Mouse (Mus musculus): Measurements from ENCODE around the gene Dph1. TPM values are rescaled to one million over a fixed set of nuclear protein-coding genes. Genes with fewer than 3 reads are reported as not detected.
A peak's percentile ranks its signal among the peaks of the same experiment; 100 is the strongest.

Gene Dph1
- polyA plus RNA-seq, 1 experiment from 2014 or later = 17.2 TPM

DNA sequence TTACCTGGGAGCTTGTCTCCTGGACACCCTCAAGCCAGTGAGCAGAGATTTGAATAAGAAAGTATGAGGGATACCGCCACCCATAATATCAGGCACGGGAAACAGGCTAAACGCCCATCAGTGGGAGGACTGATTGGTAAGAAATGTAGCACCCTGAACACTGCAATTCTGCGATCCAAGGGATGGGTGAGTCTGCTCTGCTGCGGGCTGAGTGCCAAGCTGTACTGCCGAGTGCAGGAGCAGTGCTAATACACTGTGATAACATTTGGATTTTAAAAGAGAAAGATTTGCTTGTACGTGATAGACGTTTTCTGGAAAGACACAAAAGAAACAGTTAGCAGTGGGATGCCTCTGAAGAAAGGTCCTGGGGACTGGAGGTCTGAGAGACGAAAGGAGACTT, 29.1 kb upstream of the Dph1 start:
- H3K4me3 ChIP-seq = no peak overlapping the region; the same call in 1 of the 2 replicates
- 20% methylated on average over 9 of the region's 9 CpGs for WGBS
- H3K4me2 ChIP-seq = peak overlapping the region; percentile 29
- H3K27me3 ChIP-seq = no peaks in the 10 kb centered on the region
- peaks cover 35% of the 10 kb centered on the region for H3K4me1 ChIP-seq (replicated peaks)
- H3K27ac ChIP-seq = peak overlapping the region; percentile 64
- H3K9ac ChIP-seq = 0 out of 2 replicates have a peak overlapping the region, but pooled peaks have one; percentile 6
- no peaks in the 10 kb centered on the region for H3K36me3 ChIP-seq
- no peak; the same call in 1 of the 2 replicates for ATAC-seq (replicated peaks; ENCODE audit: insufficient number of reproducible peaks, insufficient read depth, low FRiP score, low read depth)
- no peaks in the 10 kb centered on the region for H3K9me3 ChIP-seq (replicated peaks)

GRCm38 (mm10) chr11:75214081-75214950, 23.3 kb upstream of the Dph1 start:
- WGBS = 26% methylated on average over 13 of the region's 13 CpGs
- peak overlapping the region; percentile 35 for H3K4me3 ChIP-seq
- peak overlapping the region; percentile 85 for H3K27ac ChIP-seq
- H3K9ac ChIP-seq = peak overlapping the region; percentile 58
- no peaks in the 10 kb centered on the region for H3K36me3 ChIP-seq
- no peaks in the 10 kb centered on the region for H3K27me3 ChIP-seq
- peak overlapping the region; percentile 66 for H3K4me2 ChIP-seq
- ATAC-seq (replicated peaks; ENCODE audit: insufficient number of reproducible peaks, insufficient read depth, low FRiP score, low read depth) = peak; percentile 16; the same call in 1 of the 2 replicates
- H3K9me3 ChIP-seq (replicated peaks) = no peaks in the 10 kb centered on the region
- H3K4me1 ChIP-seq (replicated peaks) = peaks cover 59% of the 10 kb centered on the region

- H3K27ac ChIP-seq = peak overlapping the region; percentile 85
- no peaks in the 10 kb centered on the region for H3K36me3 ChIP-seq
- H3K4me3 ChIP-seq = peak overlapping the region; percentile 35
- H3K27me3 ChIP-seq = no peaks in the 10 kb centered on the region
- H3K9ac ChIP-seq = peak overlapping the region; percentile 58
- peak; percentile 18; the same call in 1 of the 2 replicates for ATAC-seq (replicated peaks; ENCODE audit: insufficient number of reproducible peaks, insufficient read depth, low FRiP score, low read depth)
- H3K4me1 ChIP-seq (replicated peaks) = peaks cover 66% of the 10 kb centered on the region
- H3K9me3 ChIP-seq (replicated peaks) = no peaks in the 10 kb centered on the region
- WGBS = 7% methylated on average over 35 of the region's 35 CpGs
- H3K4me2 ChIP-seq = peak overlapping the region; percentile 66
These were observed 22.5 kb upstream of the Dph1 start for GRCm38 (mm10) chr11:75213372-75214080.

- Histone ChIP-seq H3K4me3 (no peak overlapping the region), H3K9me3 (replicated peaks) (no peaks in the 10 kb centered on the region), H3K9ac (no peak overlapping the region), H3K27ac (peak overlapping the region; percentile 99), H3K4me1 (replicated peaks) (peaks cover 66% of the 10 kb centered on the region), H3K27me3 (no peaks in the 10 kb centered on the region), H3K36me3 (no peaks in the 10 kb centered on the region), H3K4me2 (peak overlapping the region; percentile 49)
- no peak for ATAC-seq (replicated peaks; ENCODE audit: insufficient number of reproducible peaks, insufficient read depth, low FRiP score, low read depth)
- 61% methylated on average over 3 of the region's 3 CpGs for whole genome bisulfite sequencing
These were observed 21.8 kb upstream of the Dph1 start for GRCm38 (mm10) chr11:75212876-75213275.

GRCm38 (mm10) chr11:75212031-75212667, 21.1 kb upstream of the Dph1 start:
- Histone ChIP-seq H3K9ac (peak overlapping the region; percentile 32), H3K4me2 (peak overlapping the region; percentile 49), H3K27me3 (no peaks in the 10 kb centered on the region), H3K27ac (peak overlapping the region; percentile 99), H3K4me1 (replicated peaks) (peaks cover 66% of the 10 kb centered on the region), H3K9me3 (replicated peaks) (no peaks in the 10 kb centered on the region), H3K4me3 (no peak overlapping the region), H3K36me3 (no peaks in the 10 kb centered on the region)
- 24% methylated on average over 8 of the region's 8 CpGs for WGBS
- ATAC-seq (replicated peaks; ENCODE audit: insufficient number of reproducible peaks, insufficient read depth, low FRiP score, low read depth) = peak; percentile 76

DNA sequence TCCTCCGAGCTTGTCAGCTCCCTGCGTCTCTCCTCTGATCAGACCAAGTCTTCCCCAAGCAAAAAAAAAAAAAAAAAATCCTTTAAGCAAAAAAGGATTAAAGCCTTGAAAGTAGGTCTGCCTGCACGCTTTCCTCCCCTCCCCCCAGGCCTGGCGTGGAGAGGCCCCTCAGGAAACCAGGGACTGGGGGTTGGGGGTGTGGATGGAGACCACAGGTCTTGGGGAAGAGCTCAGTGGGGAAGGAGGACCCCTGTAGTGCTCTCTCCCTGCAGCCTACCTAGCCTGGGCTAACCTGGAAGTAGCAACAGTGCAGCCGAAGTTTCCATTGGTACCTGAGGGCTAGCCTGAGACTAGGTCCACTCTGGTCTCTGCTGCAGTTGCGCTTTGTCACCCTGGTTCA, 19.7 kb upstream of the Dph1 start:
- Histone ChIP-seq H3K27ac (no peak overlapping the region), H3K27me3 (no peaks in the 10 kb centered on the region), H3K4me1 (replicated peaks) (peaks cover 59% of the 10 kb centered on the region), H3K36me3 (no peaks in the 10 kb centered on the region), H3K9ac (no peak overlapping the region), H3K4me3 (no peak overlapping the region), H3K4me2 (no peak overlapping the region), H3K9me3 (replicated peaks) (no peaks in the 10 kb centered on the region)
- ATAC-seq (replicated peaks; ENCODE audit: insufficient number of reproducible peaks, insufficient read depth, low FRiP score, low read depth) = no peak
- 78% methylated on average over 6 of the region's 6 CpGs for WGBS

DNA sequence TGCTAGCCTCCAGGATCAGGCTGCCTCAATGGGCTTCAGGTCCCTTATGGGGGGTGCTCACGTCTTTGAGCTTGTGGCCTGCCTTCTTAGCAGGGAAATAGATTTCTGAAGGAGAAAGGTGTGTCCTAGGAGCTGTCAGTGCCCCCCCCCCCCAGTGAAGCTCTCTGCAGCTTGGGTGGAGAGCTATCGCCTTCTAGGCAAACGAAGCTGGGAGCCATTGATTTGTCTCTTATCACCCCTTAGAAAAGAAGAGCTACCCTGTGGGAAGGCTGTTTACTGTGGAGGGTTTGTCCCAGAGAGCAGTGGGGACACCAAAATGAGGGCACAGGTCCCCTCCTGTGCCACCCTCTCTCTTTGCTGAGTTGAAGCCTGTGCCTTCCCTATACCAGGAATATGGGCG, 19.1 kb upstream of the Dph1 start:
- ATAC-seq (replicated peaks; ENCODE audit: insufficient number of reproducible peaks, insufficient read depth, low FRiP score, low read depth) = no peak
- no peaks in the 10 kb centered on the region for H3K9me3 ChIP-seq (replicated peaks)
- no peak overlapping the region for H3K4me2 ChIP-seq
- no peaks in the 10 kb centered on the region for H3K36me3 ChIP-seq
- no peak overlapping the region for H3K9ac ChIP-seq
- peak overlapping the region; percentile 7; the same call in 1 of the 2 replicates for H3K27ac ChIP-seq
- H3K4me3 ChIP-seq = no peak overlapping the region
- 83% methylated on average over 4 of the region's 4 CpGs for WGBS
- peaks cover 59% of the 10 kb centered on the region for H3K4me1 ChIP-seq (replicated peaks)
- H3K27me3 ChIP-seq = no peaks in the 10 kb centered on the region

DNA sequence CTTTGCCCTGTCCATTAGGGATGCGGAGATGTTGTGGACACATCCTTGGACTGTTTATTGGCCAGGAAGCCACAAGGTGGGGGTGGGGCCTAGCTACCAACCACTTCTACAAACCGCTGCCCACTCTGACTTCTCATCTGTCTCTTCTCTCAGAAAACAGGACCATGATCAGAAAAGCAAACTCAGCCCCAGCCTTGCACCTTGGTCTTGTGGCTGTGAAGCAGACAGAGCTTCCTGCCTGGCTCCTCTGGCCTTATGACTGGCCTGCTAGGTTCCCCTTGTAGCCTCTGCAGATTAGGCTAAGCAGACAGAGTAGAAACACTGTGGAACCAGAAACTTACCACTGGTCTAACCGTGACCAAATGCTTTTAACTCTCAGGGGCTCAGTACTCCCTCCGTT, 18.3 kb upstream of the Dph1 start:
- Histone ChIP-seq H3K36me3 (no peaks in the 10 kb centered on the region), H3K9me3 (replicated peaks) (no peaks in the 10 kb centered on the region), H3K4me2 (no peak overlapping the region), H3K27me3 (no peaks in the 10 kb centered on the region), H3K4me3 (no peak overlapping the region), H3K4me1 (replicated peaks) (peaks cover 59% of the 10 kb centered on the region), H3K27ac (peak overlapping the region; percentile 7; the same call in 1 of the 2 replicates), H3K9ac (no peak overlapping the region)
- WGBS = 77% methylated on average over 4 of the region's 4 CpGs
- no peak for ATAC-seq (replicated peaks; ENCODE audit: insufficient number of reproducible peaks, insufficient read depth, low FRiP score, low read depth)

DNA sequence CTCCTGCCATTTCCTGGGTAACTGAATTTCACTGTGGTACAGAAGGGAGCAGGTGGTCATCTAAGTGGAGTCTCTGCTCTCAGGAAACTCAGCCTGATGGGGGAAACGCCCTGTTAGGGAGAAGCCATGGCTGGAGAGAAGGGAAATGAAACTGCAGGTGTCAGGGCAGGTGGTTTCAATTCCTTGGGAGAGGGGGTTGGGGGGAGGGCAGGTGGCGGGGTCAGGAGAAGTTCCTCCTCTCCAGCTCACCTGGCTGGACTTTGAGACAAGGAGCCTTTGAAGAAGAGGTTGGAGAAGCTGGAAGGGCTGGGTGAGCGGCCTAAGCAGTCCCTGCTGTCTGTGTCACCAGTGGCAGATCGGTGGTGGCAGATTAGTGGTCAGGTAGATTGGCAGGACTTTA, 15.3 kb upstream of the Dph1 start:
- no peak overlapping the region for H3K9ac ChIP-seq
- WGBS = 82% methylated on average over 4 of the region's 4 CpGs
- no peaks in the 10 kb centered on the region for H3K36me3 ChIP-seq
- H3K4me3 ChIP-seq = no peak overlapping the region
- H3K27ac ChIP-seq = no peak overlapping the region
- H3K4me2 ChIP-seq = no peak overlapping the region
- no peaks in the 10 kb centered on the region for H3K27me3 ChIP-seq
- no peaks in the 10 kb centered on the region for H3K9me3 ChIP-seq (replicated peaks)
- ATAC-seq (replicated peaks; ENCODE audit: insufficient number of reproducible peaks, insufficient read depth, low FRiP score, low read depth) = no peak
- peaks cover 56% of the 10 kb centered on the region for H3K4me1 ChIP-seq (replicated peaks)

DNA sequence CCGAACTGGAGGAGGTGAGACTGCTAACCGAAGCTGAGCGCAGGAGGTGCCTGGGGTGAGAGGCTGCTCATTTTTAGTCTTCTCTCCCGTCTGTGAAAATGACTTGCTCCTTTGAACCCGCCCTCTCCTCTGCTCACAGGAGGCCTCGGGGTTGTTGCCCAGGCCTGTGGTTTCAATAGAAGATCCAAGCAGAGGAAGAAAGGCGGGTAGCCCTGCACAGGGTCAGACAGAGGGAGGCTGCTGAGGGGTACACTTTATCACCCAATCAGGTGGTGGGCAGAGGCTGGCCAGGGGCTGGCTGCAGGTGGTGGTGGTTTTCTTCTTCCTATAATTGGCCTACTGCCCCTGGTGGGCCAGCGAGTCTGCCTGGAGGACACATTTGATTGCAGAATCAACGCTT, 13.4 kb upstream of the Dph1 start:
- no peak overlapping the region for H3K4me3 ChIP-seq
- WGBS = 49% methylated on average over 9 of the region's 9 CpGs
- no peaks in the 10 kb centered on the region for H3K36me3 ChIP-seq
- peaks cover 57% of the 10 kb centered on the region for H3K4me1 ChIP-seq (replicated peaks)
- no peaks in the 10 kb centered on the region for H3K9me3 ChIP-seq (replicated peaks)
- H3K27ac ChIP-seq = peak overlapping the region; percentile 51
- H3K4me2 ChIP-seq = no peak overlapping the region
- no peaks in the 10 kb centered on the region for H3K27me3 ChIP-seq
- no peak overlapping the region for H3K9ac ChIP-seq
- no peak for ATAC-seq (replicated peaks; ENCODE audit: insufficient number of reproducible peaks, insufficient read depth, low FRiP score, low read depth)

GRCm38 (mm10) chr11:75203926-75204325, 12.9 kb upstream of the Dph1 start:
- Histone ChIP-seq H3K9ac (no peak overlapping the region), H3K4me2 (no peak overlapping the region), H3K4me1 (replicated peaks) (peaks cover 52% of the 10 kb centered on the region), H3K9me3 (replicated peaks) (no peaks in the 10 kb centered on the region), H3K27me3 (no peaks in the 10 kb centered on the region), H3K36me3 (no peaks in the 10 kb centered on the region), H3K27ac (no peak overlapping the region), H3K4me3 (no peak overlapping the region)
- 59% methylated on average over 4 of the region's 4 CpGs for WGBS
- no peak for ATAC-seq (replicated peaks; ENCODE audit: insufficient number of reproducible peaks, insufficient read depth, low FRiP score, low read depth)

Data from heart, embryonic 15.5 days (tissue).